Mouse (Mus musculus): ENCODE results near the gene Sema3a. TPM values are rescaled to one million over a fixed set of nuclear protein-coding genes. Genes with fewer than 3 reads are reported as not detected.

Sema3a gene
- polyA plus RNA-seq, 1 experiment: 0.01 TPM

GRCm38 (mm10) chr5:13431827-13432226 is 306.6 kb downstream of the Sema3a start:
- Histone ChIP-seq H3K27me3 (ENCODE audit: control insufficient read depth) (no peaks in the 10 kb centered on the region), H3K36me3 (ENCODE audit: control insufficient read depth) (no peaks in the 10 kb centered on the region), H3K4me3 (replicated peaks) (no peak overlapping the region), H3K4me1 (ENCODE audit: control insufficient read depth) (no peaks in the 10 kb centered on the region), H3K9me3 (ENCODE audit: control insufficient read depth, low read length) (no peaks in the 10 kb centered on the region)
- TF ChIP-seq GATA1 (IDR thresholded peaks at IDR 0.05; ENCODE audit: low read length) (no peak), TAL1 (IDR thresholded peaks at IDR 0.05; ENCODE audit: low read length) (no peak)

GRCm38 (mm10) chr5:13432574-13432973 is 307.4 kb downstream of the Sema3a start:
- Histone ChIP-seq H3K27me3 (ENCODE audit: control insufficient read depth) (no peaks in the 10 kb centered on the region), H3K9me3 (ENCODE audit: control insufficient read depth, low read length) (no peaks in the 10 kb centered on the region), H3K4me3 (replicated peaks) (no peak overlapping the region), H3K36me3 (ENCODE audit: control insufficient read depth) (no peaks in the 10 kb centered on the region), H3K4me1 (ENCODE audit: control insufficient read depth) (no peaks in the 10 kb centered on the region)
- no peak for TF ChIP-seq GATA1 (IDR thresholded peaks at IDR 0.05; ENCODE audit: low read length)
- TF ChIP-seq TAL1 (IDR thresholded peaks at IDR 0.05; ENCODE audit: low read length): no peak

GRCm38 (mm10) chr5:13433303-13433702 is 308.1 kb downstream of the Sema3a start:
- Histone ChIP-seq H3K4me1 (ENCODE audit: control insufficient read depth) (no peaks in the 10 kb centered on the region), H3K4me3 (replicated peaks) (no peak overlapping the region), H3K36me3 (ENCODE audit: control insufficient read depth) (no peaks in the 10 kb centered on the region), H3K9me3 (ENCODE audit: control insufficient read depth, low read length) (no peaks in the 10 kb centered on the region), H3K27me3 (ENCODE audit: control insufficient read depth) (no peaks in the 10 kb centered on the region)
- no peak for TF ChIP-seq TAL1 (IDR thresholded peaks at IDR 0.05; ENCODE audit: low read length)
- no peak for TF ChIP-seq GATA1 (IDR thresholded peaks at IDR 0.05; ENCODE audit: low read length)

- Histone ChIP-seq H3K4me3 (replicated peaks) (no peak overlapping the region), H3K9me3 (ENCODE audit: control insufficient read depth, low read length) (no peaks in the 10 kb centered on the region), H3K4me1 (ENCODE audit: control insufficient read depth) (no peaks in the 10 kb centered on the region), H3K27me3 (ENCODE audit: control insufficient read depth) (no peaks in the 10 kb centered on the region), H3K36me3 (ENCODE audit: control insufficient read depth) (no peaks in the 10 kb centered on the region)
- TF ChIP-seq TAL1 (IDR thresholded peaks at IDR 0.05; ENCODE audit: low read length): no peak
- TF ChIP-seq GATA1 (IDR thresholded peaks at IDR 0.05; ENCODE audit: low read length): no peak
Observed at GRCm38 (mm10) chr5:13441112-13441511, 315.9 kb downstream of the Sema3a start.

- Histone ChIP-seq H3K36me3 (ENCODE audit: control insufficient read depth) (no peaks in the 10 kb centered on the region), H3K4me3 (replicated peaks) (no peak overlapping the region), H3K9me3 (ENCODE audit: control insufficient read depth, low read length) (no peaks in the 10 kb centered on the region), H3K4me1 (ENCODE audit: control insufficient read depth) (no peaks in the 10 kb centered on the region), H3K27me3 (ENCODE audit: control insufficient read depth) (no peaks in the 10 kb centered on the region)
- TF ChIP-seq TAL1 (IDR thresholded peaks at IDR 0.05; ENCODE audit: low read length) (no peak), GATA1 (IDR thresholded peaks at IDR 0.05; ENCODE audit: low read length) (no peak)
Observed at GRCm38 (mm10) chr5:13460182-13461001, 335.2 kb downstream of the Sema3a start.

- Histone ChIP-seq H3K27me3 (ENCODE audit: control insufficient read depth) (no peaks in the 10 kb centered on the region), H3K9me3 (ENCODE audit: control insufficient read depth, low read length) (no peaks in the 10 kb centered on the region), H3K4me1 (ENCODE audit: control insufficient read depth) (no peaks in the 10 kb centered on the region), H3K4me3 (replicated peaks) (no peak overlapping the region), H3K36me3 (ENCODE audit: control insufficient read depth) (no peaks in the 10 kb centered on the region)
- TF ChIP-seq GATA1 (IDR thresholded peaks at IDR 0.05; ENCODE audit: low read length) (no peak), TAL1 (IDR thresholded peaks at IDR 0.05; ENCODE audit: low read length) (no peak)
Observed at GRCm38 (mm10) chr5:13468856-13469255, 343.6 kb downstream of the Sema3a start.

GRCm38 (mm10) chr5:13469401-13469800 is 344.2 kb downstream of the Sema3a start:
- Histone ChIP-seq H3K36me3 (ENCODE audit: control insufficient read depth) (no peaks in the 10 kb centered on the region), H3K4me3 (replicated peaks) (no peak overlapping the region), H3K27me3 (ENCODE audit: control insufficient read depth) (no peaks in the 10 kb centered on the region), H3K9me3 (ENCODE audit: control insufficient read depth, low read length) (no peaks in the 10 kb centered on the region), H3K4me1 (ENCODE audit: control insufficient read depth) (no peaks in the 10 kb centered on the region)
- TF ChIP-seq GATA1 (IDR thresholded peaks at IDR 0.05; ENCODE audit: low read length) (no peak), TAL1 (IDR thresholded peaks at IDR 0.05; ENCODE audit: low read length) (no peak)

GRCm38 (mm10) chr5:13470057-13470905 is 345.1 kb downstream of the Sema3a start:
- TF ChIP-seq TAL1 (IDR thresholded peaks at IDR 0.05; ENCODE audit: low read length): no peak
- H3K9me3 ChIP-seq (ENCODE audit: control insufficient read depth, low read length): no peaks in the 10 kb centered on the region
- no peaks in the 10 kb centered on the region for H3K36me3 ChIP-seq (ENCODE audit: control insufficient read depth)
- no peaks in the 10 kb centered on the region for H3K4me1 ChIP-seq (ENCODE audit: control insufficient read depth)
- no peak overlapping the region for H3K4me3 ChIP-seq (replicated peaks)
- no peaks in the 10 kb centered on the region for H3K27me3 ChIP-seq (ENCODE audit: control insufficient read depth)

- H3K4me1 ChIP-seq (ENCODE audit: control insufficient read depth): no peaks in the 10 kb centered on the region
- TF ChIP-seq GATA1 (IDR thresholded peaks at IDR 0.05; ENCODE audit: low read length): no peak
- TF ChIP-seq TAL1 (IDR thresholded peaks at IDR 0.05; ENCODE audit: low read length): no peak
- no peak overlapping the region for H3K4me3 ChIP-seq (replicated peaks)
- H3K36me3 ChIP-seq (ENCODE audit: control insufficient read depth): no peaks in the 10 kb centered on the region
- no peaks in the 10 kb centered on the region for H3K27me3 ChIP-seq (ENCODE audit: control insufficient read depth)
- no peaks in the 10 kb centered on the region for H3K9me3 ChIP-seq (ENCODE audit: control insufficient read depth, low read length)
Observed at GRCm38 (mm10) chr5:13477653-13478052, 352.4 kb downstream of the Sema3a start.
